Mouse (Mus musculus): ENCODE measurements around the gene Dedd. TPM values are rescaled to one million over a fixed set of nuclear protein-coding genes. Genes with fewer than 3 reads are reported as not detected.

The Dedd gene
- 6.7 TPM for polyA plus RNA-seq (2014; fragmentation: Illumina TruSeq; extraction: RNeasy Lipid Tissue Mini Kit (QIAGEN cat#74804); ENCODE audit: low read depth, low replicate concordance)

GRCm38 (mm10) chr1:171328839-171329432 is at the start of gene Dedd:
Gene Dedd, plus strand, starts transcription at chr1:171329145.

GRCm38 (mm10) chr1:171280916-171281527 is 47.9 kb upstream of the Dedd start, which contains the start of gene Ppox:
Gene Ppox, minus strand, starts transcription at chr1:171281186.

GRCm38 (mm10) chr1:171287136-171288081 is 41.5 kb upstream of the Dedd start, which contains the start of gene Usp21:
Gene Usp21, minus strand, starts transcription at chr1:171287991.

DNA sequence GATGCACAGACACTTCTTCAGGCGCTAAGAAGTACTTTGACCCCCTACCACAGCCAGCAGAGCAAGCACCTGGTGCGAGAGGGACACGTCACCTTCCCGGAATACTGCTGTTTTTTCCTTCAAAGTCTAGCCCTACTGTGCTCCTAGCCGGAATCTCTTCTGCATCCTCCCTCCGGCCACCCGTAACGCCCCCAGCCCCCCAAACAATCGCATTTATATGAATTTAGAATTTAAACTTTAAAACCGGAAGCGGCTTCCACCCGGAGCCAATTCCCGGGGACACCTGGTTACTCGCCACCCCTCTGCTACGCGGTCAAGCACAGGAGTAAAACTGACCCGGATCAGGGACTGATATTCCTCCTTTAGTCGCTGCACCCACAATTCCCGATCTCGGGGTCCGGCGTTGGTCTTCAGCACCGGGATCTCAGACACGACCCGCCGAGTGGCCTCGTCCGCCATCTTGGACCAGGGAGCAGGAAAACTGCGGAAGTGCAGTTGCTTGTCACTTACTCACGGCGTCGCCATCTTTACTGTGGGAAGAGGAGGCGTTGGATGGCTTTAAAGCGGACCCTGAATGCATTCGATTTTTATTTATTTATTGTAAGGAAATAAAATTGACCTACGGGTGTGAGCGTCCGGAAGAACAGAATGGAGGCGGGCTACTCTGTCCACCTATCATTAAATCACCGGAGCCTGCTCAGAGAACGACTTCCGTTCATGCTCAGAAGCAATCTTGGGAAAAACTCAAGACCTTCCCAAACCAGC is 34.5 kb upstream of the Dedd start, which contains the start of gene Ufc1:
Gene Ufc1, minus strand, starts transcription at position 727 of the 765 bp plus-strand sequence.

GRCm38 (mm10) chr1:171345225-171346094 is 16.5 kb downstream of the Dedd start, which contains the start of the genes Nit1 and Pfdn2:
Gene Nit1, minus strand, starts transcription at chr1:171345646.
Gene Pfdn2, plus strand, starts transcription at chr1:171345670.

DNA sequence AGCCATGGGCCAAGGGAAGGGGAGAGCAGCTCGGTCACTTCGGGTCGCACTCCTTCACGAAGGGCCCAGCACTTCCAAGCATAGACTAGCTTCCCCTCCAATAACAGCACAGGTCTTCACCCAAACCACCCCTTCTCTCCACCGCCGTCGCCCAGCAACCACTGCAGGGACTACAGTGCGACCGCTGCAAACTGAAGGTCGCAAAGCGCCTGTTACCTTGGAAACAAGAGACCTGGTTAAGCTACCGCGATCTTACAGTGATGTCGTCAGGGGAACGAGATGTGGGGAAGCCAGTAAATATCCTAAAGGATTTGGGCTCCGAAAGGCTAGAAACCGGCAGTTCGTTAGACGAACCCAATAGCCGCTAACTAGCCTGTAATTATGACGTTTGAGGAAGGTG is 31.7 kb downstream of the Dedd start, which contains the start of gene Klhdc9:
Gene Klhdc9, minus strand, starts transcription at position 143 of the 400 bp plus-strand sequence.

GRCm38 (mm10) chr1:171369845-171370556 is 41.1 kb downstream of the Dedd start, which contains the start of gene Nectin4:
Gene Nectin4, plus strand, starts transcription at chr1:171370099.

GRCm38 (mm10) chr1:171388376-171389102 is 59.6 kb downstream of the Dedd start, which contains the start of gene Arhgap30:
Gene Arhgap30, plus strand, starts transcription at chr1:171388954.

Other genes with a start within 250 kb of the Dedd start
- 3.7 TPM for gene Cfap126, start 215.2 kb upstream of the Dedd start, polyA plus RNA-seq (2014; fragmentation: Illumina TruSeq; extraction: RNeasy Lipid Tissue Mini Kit (QIAGEN cat#74804); ENCODE audit: low read depth, low replicate concordance)
- 129 TPM for gene Sdhc, start 178.5 kb upstream of the Dedd start, polyA plus RNA-seq (2014; fragmentation: Illumina TruSeq; extraction: RNeasy Lipid Tissue Mini Kit (QIAGEN cat#74804); ENCODE audit: low read depth, low replicate concordance)
- 0.20 TPM for gene Mpz, start 178.4 kb upstream of the Dedd start, polyA plus RNA-seq (2014; fragmentation: Illumina TruSeq; extraction: RNeasy Lipid Tissue Mini Kit (QIAGEN cat#74804); ENCODE audit: low read depth, low replicate concordance)
- gene Pcp4l1, start 132.9 kb upstream of the Dedd start, polyA plus RNA-seq (2014; fragmentation: Illumina TruSeq; extraction: RNeasy Lipid Tissue Mini Kit (QIAGEN cat#74804); ENCODE audit: low read depth, low replicate concordance): 6.5 TPM
- not detected for gene Nr1i3, start 115.2 kb upstream of the Dedd start, polyA plus RNA-seq (2014; fragmentation: Illumina TruSeq; extraction: RNeasy Lipid Tissue Mini Kit (QIAGEN cat#74804); ENCODE audit: low read depth, low replicate concordance)
- gene Tomm40l, start 106.6 kb upstream of the Dedd start, polyA plus RNA-seq (2014; fragmentation: Illumina TruSeq; extraction: RNeasy Lipid Tissue Mini Kit (QIAGEN cat#74804); ENCODE audit: low read depth, low replicate concordance): 7.3 TPM
- gene Apoa2, start 104.1 kb upstream of the Dedd start, polyA plus RNA-seq (2014; fragmentation: Illumina TruSeq; extraction: RNeasy Lipid Tissue Mini Kit (QIAGEN cat#74804); ENCODE audit: low read depth, low replicate concordance): 3.9 TPM
- 10.8 TPM for gene Fcer1g, start 94.8 kb upstream of the Dedd start, polyA plus RNA-seq (2014; fragmentation: Illumina TruSeq; extraction: RNeasy Lipid Tissue Mini Kit (QIAGEN cat#74804); ENCODE audit: low read depth, low replicate concordance)
- 1.2 TPM for gene Adamts4, start 78.7 kb upstream of the Dedd start, polyA plus RNA-seq (2014; fragmentation: Illumina TruSeq; extraction: RNeasy Lipid Tissue Mini Kit (QIAGEN cat#74804); ENCODE audit: low read depth, low replicate concordance)
- 89.0 TPM for gene Ndufs2, start 77.8 kb upstream of the Dedd start, polyA plus RNA-seq (2014; fragmentation: Illumina TruSeq; extraction: RNeasy Lipid Tissue Mini Kit (QIAGEN cat#74804); ENCODE audit: low read depth, low replicate concordance)
- 2.3 TPM for gene B4galt3, start 58.8 kb upstream of the Dedd start, polyA plus RNA-seq (2014; fragmentation: Illumina TruSeq; extraction: RNeasy Lipid Tissue Mini Kit (QIAGEN cat#74804); ENCODE audit: low read depth, low replicate concordance)
- gene Ppox, start 48.0 kb upstream of the Dedd start, polyA plus RNA-seq (2014; fragmentation: Illumina TruSeq; extraction: RNeasy Lipid Tissue Mini Kit (QIAGEN cat#74804); ENCODE audit: low read depth, low replicate concordance): 6.2 TPM
- 15.0 TPM for gene Usp21, start 41.2 kb upstream of the Dedd start, polyA plus RNA-seq (2014; fragmentation: Illumina TruSeq; extraction: RNeasy Lipid Tissue Mini Kit (QIAGEN cat#74804); ENCODE audit: low read depth, low replicate concordance)
- 101 TPM for gene Ufc1, start 34.1 kb upstream of the Dedd start, polyA plus RNA-seq (2014; fragmentation: Illumina TruSeq; extraction: RNeasy Lipid Tissue Mini Kit (QIAGEN cat#74804); ENCODE audit: low read depth, low replicate concordance)
- gene Nit1, start 16.5 kb downstream of the Dedd start, polyA plus RNA-seq (2014; fragmentation: Illumina TruSeq; extraction: RNeasy Lipid Tissue Mini Kit (QIAGEN cat#74804); ENCODE audit: low read depth, low replicate concordance): 43.5 TPM
- 39.6 TPM for gene Pfdn2, start 16.5 kb downstream of the Dedd start, polyA plus RNA-seq (2014; fragmentation: Illumina TruSeq; extraction: RNeasy Lipid Tissue Mini Kit (QIAGEN cat#74804); ENCODE audit: low read depth, low replicate concordance)
- gene Klhdc9, start 31.7 kb downstream of the Dedd start, polyA plus RNA-seq (2014; fragmentation: Illumina TruSeq; extraction: RNeasy Lipid Tissue Mini Kit (QIAGEN cat#74804); ENCODE audit: low read depth, low replicate concordance): 0.97 TPM
- 0.40 TPM for gene Nectin4, start 41.0 kb downstream of the Dedd start, polyA plus RNA-seq (2014; fragmentation: Illumina TruSeq; extraction: RNeasy Lipid Tissue Mini Kit (QIAGEN cat#74804); ENCODE audit: low read depth, low replicate concordance)
- gene Arhgap30, start 59.8 kb downstream of the Dedd start, polyA plus RNA-seq (2014; fragmentation: Illumina TruSeq; extraction: RNeasy Lipid Tissue Mini Kit (QIAGEN cat#74804); ENCODE audit: low read depth, low replicate concordance): 1.3 TPM
- 0.69 TPM for gene Usf1, start 82.2 kb downstream of the Dedd start, polyA plus RNA-seq (2014; fragmentation: Illumina TruSeq; extraction: RNeasy Lipid Tissue Mini Kit (QIAGEN cat#74804); ENCODE audit: low read depth, low replicate concordance)
- gene Tstd1, start 89.7 kb downstream of the Dedd start, polyA plus RNA-seq (2014; fragmentation: Illumina TruSeq; extraction: RNeasy Lipid Tissue Mini Kit (QIAGEN cat#74804); ENCODE audit: low read depth, low replicate concordance): 2.9 TPM
- 51.7 TPM for gene F11r, start 108.4 kb downstream of the Dedd start, polyA plus RNA-seq (2014; fragmentation: Illumina TruSeq; extraction: RNeasy Lipid Tissue Mini Kit (QIAGEN cat#74804); ENCODE audit: low read depth, low replicate concordance)
- gene Alyref2, start 174.3 kb downstream of the Dedd start, polyA plus RNA-seq (2014; fragmentation: Illumina TruSeq; extraction: RNeasy Lipid Tissue Mini Kit (QIAGEN cat#74804); ENCODE audit: low read depth, low replicate concordance): 1.2 TPM
- gene Itln1, start 206.1 kb downstream of the Dedd start, polyA plus RNA-seq (2014; fragmentation: Illumina TruSeq; extraction: RNeasy Lipid Tissue Mini Kit (QIAGEN cat#74804); ENCODE audit: low read depth, low replicate concordance): not detected
- 0.61 TPM for gene Cd244a, start 230.0 kb downstream of the Dedd start, polyA plus RNA-seq (2014; fragmentation: Illumina TruSeq; extraction: RNeasy Lipid Tissue Mini Kit (QIAGEN cat#74804); ENCODE audit: low read depth, low replicate concordance)

Data from kidney, adult 10 weeks (tissue).